Mouse (Mus musculus): ENCODE measurements at regions not wholly inside any gene's neighbourhood (a gene's known extent, or its start where the extent isn't known, plus 50 kb on each side); places are given as distances from the start of the nearest gene placed in this dataset.

- no peak for DNase-seq
These were observed 366.5 kb upstream of the Atp11b start for GRCm38 (mm10) chr3:35387386-35387785.

GRCm38 (mm10) chr3:35392657-35393056, 361.2 kb upstream of the Atp11b start:
- DNase-seq: no peak

GRCm38 (mm10) chr3:35400213-35400612, 353.7 kb upstream of the Atp11b start:
- no peak for DNase-seq

- DNase-seq: no peak
These were observed 351.2 kb upstream of the Atp11b start for GRCm38 (mm10) chr3:35402666-35403065.

- no peak for DNase-seq
These were observed 350.0 kb upstream of the Atp11b start for GRCm38 (mm10) chr3:35403952-35404351.

GRCm38 (mm10) chr3:35404492-35405390, 349.2 kb upstream of the Atp11b start:
- DNase-seq: no peak

GRCm38 (mm10) chr3:35405621-35406079, 348.3 kb upstream of the Atp11b start:
- no peak for DNase-seq

GRCm38 (mm10) chr3:35437687-35438086, 316.2 kb upstream of the Atp11b start:
- no peak for DNase-seq

GRCm38 (mm10) chr3:35462858-35463257, 291.0 kb upstream of the Atp11b start:
- DNase-seq: no peak

- no peak for DNase-seq
These were observed 289.5 kb upstream of the Atp11b start for GRCm38 (mm10) chr3:35464212-35464911.

- no peak for DNase-seq
These were observed 287.9 kb upstream of the Atp11b start for GRCm38 (mm10) chr3:35465956-35466355.

- no peak for DNase-seq
These were observed 280.6 kb upstream of the Atp11b start for GRCm38 (mm10) chr3:35473351-35473750.

- no peak for DNase-seq
These were observed 279.5 kb upstream of the Atp11b start for GRCm38 (mm10) chr3:35474361-35474760.

- no peak for DNase-seq
These were observed 278.6 kb upstream of the Atp11b start for GRCm38 (mm10) chr3:35475326-35475725.

- DNase-seq: no peak
These were observed 272.9 kb upstream of the Atp11b start for GRCm38 (mm10) chr3:35480714-35481695.

GRCm38 (mm10) chr3:35481841-35482240, 272.1 kb upstream of the Atp11b start:
- DNase-seq: no peak

GRCm38 (mm10) chr3:35482296-35482695, 271.6 kb upstream of the Atp11b start:
- peak; percentile 29 for DNase-seq

- DNase-seq: no peak
These were observed 271.1 kb upstream of the Atp11b start for GRCm38 (mm10) chr3:35482759-35483158.

- DNase-seq: no peak
These were observed 257.7 kb upstream of the Atp11b start for GRCm38 (mm10) chr3:35496027-35496824.

- no peak for DNase-seq
These were observed 243.6 kb upstream of the Atp11b start for GRCm38 (mm10) chr3:35510314-35510713.

GRCm38 (mm10) chr3:35516517-35516916, 237.4 kb upstream of the Atp11b start:
- no peak for DNase-seq

GRCm38 (mm10) chr3:35520131-35520530, 233.8 kb upstream of the Atp11b start:
- DNase-seq: no peak
